Mouse (Mus musculus): ENCODE results near the gene Snx20.
A peak's percentile ranks its signal among the peaks of the same experiment; 100 is the strongest.

Gene Snx20

DNA sequence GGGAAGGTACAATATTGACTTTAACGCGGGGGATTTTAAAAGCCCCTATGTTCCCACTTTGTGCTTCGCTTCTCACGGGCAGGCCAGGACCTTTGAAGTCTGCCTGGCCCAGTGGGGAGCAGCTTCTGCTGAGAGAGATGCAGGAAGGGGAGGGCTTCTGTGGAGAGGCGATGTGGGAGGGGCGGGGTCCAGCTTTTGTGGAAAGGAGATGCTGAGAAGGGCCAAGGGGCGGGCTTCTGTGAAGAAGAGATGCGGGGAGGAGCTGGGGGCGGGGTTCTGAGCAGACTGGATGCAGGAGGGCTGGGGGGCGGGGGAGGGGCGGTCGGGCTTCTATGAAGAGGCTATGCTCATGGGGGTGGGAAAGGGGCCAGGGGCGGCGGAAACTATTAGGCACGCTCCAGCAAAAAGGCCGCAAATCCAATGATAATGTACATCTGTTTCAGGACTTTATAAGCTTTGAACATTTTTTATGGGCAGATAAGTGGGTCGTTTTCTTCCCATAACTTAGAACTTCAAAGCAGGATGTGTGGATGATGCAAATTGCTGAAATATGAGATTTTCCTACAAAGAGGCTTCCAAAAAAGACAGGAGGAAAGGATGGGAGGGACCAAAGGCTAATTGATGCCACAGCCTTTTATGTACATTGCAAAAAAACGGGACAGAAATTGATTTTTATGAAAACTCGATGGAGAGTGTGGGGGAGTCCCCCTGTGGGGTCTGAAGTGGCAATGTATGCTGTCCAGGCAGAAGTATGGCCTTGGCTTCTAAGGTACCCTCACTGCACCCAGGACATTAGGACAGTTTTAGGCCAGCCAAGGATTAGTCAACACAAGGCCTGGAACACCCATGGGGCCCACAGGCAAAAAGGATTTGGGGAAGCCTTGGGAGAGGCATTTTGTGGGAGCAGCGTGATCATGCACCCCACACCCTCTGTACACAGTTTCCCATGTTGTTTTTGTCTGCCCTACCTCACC lies 31.6 kb downstream of the Snx20 start:
- DNase-seq (ENCODE audit: low spot score in 2 of 2) = peak; percentile 82 to 92

DNA sequence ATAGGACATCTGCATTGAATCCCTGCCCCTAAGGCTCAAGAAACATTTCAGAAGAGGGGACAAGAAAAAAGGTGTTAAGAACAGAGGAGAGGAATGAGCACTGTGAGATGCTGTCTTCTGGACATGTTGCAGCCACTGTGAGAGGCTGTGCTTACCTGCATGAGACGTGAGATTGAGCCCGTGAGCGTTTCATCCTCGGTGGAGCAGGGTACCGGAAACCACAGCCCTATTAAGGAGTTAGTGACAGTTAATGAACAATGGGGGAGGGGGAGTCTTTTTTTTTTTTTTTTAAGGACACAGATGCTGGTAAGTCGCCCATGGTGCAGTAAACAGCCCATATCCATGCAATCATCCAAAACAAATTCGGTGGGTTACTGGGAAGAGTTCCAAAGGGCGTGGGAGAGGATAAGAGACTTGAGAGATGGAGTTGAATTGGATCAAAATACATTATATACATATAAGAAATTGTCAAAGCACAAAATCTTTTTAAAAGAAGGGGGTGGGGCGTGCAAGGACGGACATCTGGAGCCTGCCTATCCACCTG lies 32.4 kb downstream of the Snx20 start:
- DNase-seq (ENCODE audit: low spot score in 2 of 2) = no peak

DNA sequence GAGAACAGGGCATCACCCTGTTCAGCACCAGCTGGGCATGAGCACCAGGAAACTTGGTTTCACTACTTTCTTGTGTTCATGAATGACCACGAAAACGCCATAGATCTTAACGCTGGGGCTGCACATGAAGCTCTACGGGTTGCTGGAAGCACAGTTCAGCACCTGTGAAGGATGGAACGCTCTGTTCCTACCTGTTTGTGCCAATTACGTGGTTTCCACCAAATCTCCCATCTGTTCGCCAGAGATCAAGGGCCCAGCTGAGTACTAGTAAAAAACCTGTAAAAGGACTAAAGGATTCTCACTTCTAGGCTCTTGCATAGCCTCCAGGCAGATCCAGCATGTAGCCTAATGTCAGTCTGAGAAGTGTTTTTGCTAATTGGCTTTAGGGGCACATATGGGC lies 36.4 kb downstream of the Snx20 start:
- no peak for DNase-seq (ENCODE audit: low spot score in 2 of 2)

DNA sequence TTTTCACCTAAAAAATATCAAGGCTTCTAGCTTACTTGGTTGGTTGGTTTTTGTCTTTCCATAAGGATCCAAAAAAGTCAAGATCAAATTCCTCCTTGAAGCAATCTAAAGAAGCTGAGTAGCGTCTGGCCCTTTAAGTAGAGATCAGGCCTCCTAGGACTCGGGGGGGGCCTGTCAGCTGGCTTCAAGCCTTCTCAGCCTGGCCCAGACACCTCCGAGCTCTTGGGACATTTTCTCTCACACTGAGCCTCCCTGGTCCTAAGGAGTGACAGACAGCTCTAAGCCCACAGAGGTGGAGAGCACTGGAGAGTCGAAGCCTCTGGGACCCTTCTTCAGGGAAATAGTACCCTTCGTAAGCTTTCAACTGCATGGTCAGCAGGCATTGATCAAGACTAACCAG lies 37.4 kb downstream of the Snx20 start:
- no peak for DNase-seq (ENCODE audit: low spot score in 2 of 2)

DNA sequence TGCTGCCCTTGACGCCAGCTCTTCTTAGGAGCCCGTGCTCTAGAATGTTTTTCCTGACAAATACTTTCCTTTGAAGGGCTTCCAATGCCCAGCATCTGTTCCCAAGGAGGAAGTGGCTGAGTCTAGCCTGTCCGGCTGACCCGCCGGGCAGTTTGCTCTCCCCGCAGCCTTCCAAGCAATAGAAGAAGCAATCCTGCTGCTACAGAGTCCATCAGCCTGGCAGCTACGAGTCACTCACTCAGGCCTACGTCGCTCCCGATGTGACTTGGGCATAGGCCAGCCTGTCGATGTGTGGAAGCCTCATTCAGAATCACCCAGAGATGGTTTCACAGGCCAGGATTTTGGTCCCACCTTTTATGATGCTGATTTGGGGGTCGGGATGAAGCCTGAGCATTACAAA lies 39.9 kb downstream of the Snx20 start:
- no peak for DNase-seq (ENCODE audit: low spot score in 2 of 2)

DNA sequence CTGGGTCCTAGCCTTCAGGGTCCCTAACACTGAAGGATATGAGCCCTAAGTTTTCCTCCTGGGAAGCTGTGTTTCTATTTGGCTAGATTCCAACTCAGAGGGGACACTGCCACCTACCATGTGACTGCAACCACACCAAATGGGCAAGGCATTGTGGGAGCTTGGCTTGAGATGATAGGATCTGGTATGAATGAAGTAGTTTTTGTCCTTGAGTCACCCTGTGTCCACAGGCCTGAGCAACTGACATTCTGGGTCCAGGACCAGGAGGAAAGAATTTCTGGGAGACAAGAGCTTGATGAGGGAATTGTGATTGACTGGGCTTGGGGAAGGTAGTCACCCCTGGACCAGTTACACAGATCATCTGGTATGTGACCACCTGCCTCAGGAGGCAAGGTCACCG lies 42.0 kb downstream of the Snx20 start:
- no peak for DNase-seq (ENCODE audit: low spot score in 2 of 2)

DNA sequence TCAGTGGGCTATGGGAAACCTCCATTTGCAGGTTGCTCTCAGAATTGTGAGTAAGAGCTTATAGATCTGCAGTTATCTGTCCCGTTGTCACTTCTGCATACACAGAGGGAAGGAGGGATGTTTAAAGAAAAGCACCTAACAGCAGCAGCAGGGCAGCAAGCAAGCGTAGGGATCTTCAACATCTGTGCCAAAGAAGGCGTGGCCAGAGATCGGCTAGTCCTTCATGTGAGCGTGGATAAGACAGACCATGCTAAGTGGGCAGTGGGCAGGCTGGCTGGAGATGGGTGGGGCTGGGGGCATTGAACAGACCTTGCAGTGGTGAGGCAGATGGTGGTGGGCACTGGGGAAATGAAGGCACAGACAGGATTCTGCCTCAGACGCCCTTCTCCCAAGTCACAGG lies 45.7 kb downstream of the Snx20 start:
- no peak for DNase-seq (ENCODE audit: low spot score in 2 of 2)

DNA sequence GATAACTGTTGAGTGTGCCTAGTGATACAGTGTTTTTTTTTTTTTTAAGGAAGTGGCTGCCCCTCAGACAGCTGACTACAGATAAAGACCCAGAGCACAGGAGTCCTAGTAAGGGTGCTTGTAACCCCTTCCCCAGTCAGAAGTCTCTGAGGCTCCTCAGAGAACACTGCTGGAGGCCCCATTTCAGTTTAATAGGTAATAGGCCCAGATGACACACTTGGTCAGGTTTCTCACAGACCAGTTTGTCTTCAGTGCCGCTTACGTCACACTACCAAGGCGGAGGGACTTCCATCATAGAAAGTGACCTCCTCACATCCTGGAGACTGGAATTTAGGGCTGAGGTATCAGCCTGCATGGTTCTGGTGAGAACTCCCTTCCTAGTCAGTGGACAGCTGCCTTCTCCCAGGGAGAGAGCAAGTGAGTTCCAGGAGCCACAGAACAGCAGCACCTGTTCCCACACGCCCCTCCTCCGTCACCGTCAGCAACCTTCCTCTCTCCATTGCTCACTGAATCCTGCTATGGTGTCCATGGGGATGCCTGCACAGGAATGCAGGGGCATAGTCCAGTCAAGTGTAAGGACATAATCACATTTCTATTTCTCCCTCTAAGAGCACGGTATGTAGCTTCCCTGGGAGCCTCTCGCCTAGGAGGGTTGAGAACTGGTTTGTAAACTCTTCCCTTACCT lies 47.6 kb downstream of the Snx20 start:
- DNase-seq (ENCODE audit: low spot score in 2 of 2) = no peak

DNA sequence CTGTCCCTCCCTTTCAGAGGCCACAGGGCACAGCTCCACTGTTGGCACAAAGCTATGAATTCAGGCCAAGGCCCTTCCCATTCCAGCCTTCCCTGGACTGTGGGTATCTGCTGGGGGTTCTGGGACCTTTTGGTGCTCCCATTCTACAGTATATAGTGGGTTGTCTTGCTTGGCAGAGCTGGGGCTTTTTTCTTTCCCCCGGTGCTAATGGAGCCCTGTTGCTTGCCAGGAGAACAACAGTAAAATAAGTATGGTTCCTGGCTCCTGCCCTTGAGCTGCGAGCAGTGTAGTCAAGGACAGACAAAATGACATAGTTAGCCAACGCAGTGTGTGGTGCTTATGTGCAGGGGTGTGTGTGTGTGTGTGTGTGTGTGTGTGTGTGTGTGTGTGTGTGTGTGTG lies 52.1 kb downstream of the Snx20 start:
- no peak for DNase-seq (ENCODE audit: low spot score in 2 of 2)

DNA sequence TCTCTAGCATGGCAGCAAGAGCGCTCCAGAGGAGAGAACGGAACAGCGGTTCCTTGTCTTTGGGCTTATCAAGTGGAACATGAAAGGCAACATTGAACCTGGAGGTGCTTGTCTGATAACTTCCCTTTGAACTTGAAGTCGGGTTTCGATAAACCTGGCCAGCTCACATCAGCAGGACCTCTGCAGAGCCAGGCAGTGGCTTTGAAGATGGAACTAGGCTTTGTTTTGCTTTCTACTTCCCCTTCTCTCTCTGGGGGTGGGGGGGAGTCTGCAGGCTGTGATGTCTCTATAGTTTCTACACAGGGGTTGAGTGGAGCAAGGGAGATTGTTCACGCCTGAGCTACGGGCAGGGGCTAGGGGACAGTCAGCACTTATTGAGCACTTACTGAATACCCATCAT lies 55.1 kb downstream of the Snx20 start:
- no peak for DNase-seq (ENCODE audit: low spot score in 2 of 2)

DNA sequence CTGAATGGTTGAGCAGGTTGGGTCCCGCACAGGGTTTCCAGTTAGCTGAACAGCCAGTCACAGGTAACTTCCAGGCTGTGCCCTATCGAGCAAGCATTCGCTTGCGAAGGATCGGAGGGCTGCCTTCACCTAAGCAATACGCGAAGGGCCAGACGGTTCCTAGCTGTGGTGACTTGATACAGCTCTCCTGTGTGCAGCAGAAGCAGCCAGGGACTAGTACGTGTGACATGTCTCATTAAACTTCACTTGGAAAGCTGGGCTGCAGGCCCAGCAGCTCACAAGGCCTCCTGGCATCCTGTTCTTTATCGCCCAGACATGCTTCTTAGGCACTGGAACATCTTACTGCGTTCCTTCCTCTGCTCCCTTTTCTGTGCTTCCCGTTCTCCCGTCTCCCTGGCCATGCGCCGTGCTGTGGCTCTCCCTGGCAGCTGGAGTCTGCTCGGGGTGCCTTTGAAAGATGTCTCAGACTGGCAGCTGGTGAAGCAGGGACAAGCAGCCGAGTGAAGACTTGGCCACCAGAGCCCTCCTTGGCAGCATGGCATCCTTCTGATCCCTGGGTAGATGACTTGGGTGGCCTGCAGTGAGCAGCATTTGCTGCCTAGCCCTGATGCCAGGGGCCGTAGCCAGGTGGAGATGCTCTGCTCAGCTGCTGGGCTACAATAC lies 56.1 kb downstream of the Snx20 start:
- DNase-seq (ENCODE audit: low spot score in 2 of 2) = peak in 1 of 2 experiments; percentile 28

DNA sequence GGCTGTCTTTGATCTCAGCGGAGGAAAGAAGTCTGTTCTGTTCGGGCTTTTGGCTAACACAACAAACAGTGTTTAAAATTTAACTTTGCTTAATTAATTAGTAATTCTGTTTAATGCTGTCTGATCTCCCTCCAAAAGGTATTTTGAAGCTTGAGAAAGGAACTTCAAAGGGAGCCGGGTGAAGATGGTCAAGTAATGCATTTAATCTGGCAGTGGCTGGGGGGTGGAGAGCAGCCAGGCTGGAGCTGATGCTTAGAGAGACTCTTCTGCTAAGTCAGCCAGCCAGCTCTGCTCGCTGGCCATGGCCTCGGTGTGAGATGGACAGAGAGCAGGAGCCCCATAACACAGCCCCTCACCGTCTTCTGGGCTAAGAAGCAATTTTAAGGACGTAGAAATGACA lies 56.7 kb downstream of the Snx20 start:
- DNase-seq (ENCODE audit: low spot score in 2 of 2) = no peak

DNA sequence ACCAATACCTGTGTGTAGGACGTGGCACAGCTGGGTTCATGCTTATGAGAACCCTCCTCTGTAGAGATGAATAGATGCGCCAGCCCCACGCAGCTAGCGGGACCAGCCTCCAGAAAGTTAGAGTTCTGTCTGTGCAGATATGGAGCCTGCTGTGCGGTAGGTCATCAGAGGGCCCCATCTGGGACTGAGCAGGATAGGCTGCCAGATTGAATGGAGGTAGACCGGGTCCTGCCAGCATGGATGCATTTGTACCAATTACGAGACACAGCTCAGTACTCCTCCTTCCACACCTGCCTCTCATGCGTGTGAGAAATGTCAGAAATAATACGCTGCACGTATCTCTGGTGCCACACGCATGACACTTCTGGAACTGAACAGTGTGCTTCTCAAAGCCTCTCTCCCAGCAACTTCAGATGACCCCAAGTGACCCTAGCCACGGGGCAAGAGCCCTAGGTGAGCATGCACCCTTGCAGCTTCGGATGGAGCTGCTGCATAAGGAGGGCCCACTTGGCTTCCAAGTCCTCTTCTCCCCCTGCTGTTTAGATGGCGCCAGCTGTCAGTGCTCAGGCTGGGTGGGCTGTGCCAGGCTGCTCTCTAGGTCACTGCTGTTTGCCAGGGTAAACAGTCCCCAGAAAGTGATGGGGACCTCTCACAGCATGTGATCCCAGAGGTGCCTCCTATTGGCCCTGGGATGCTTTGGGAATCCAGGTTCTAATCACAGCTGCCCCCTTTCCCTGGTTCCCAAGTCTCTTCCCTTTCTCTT lies 57.3 kb downstream of the Snx20 start:
- DNase-seq (ENCODE audit: low spot score in 2 of 2) = no peak

DNA sequence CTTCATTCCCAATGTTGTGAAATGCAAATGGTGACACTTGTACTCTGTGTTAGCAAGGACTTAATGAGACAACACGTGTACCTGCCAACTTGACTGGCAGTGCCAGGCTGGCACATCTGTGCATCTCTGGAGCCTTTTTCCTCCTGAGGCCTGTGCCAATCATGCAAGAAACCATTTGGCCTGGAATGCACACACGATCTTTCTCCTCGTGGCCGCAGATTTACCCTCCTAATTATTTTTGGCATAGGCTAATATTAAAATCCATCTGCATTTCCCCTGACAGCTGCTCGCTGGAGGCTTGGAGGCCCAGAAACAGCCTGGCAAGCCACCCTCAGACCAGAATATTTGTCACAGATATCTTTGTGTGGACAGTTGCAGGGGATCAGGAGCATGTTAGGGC lies 58.3 kb downstream of the Snx20 start:
- no peak for DNase-seq (ENCODE audit: low spot score in 2 of 2)

Measured in urinary bladder, postnatal 4 days (tissue).